Mouse (Mus musculus): ENCODE results near the gene Spcs3. TPM values are rescaled to one million over a fixed set of nuclear protein-coding genes. Genes with fewer than 3 reads are reported as not detected.

The Spcs3 gene
- 25.6 and 28.4 TPM in 2 replicates for polyA plus RNA-seq (2012; rRNA removed)

DNA sequence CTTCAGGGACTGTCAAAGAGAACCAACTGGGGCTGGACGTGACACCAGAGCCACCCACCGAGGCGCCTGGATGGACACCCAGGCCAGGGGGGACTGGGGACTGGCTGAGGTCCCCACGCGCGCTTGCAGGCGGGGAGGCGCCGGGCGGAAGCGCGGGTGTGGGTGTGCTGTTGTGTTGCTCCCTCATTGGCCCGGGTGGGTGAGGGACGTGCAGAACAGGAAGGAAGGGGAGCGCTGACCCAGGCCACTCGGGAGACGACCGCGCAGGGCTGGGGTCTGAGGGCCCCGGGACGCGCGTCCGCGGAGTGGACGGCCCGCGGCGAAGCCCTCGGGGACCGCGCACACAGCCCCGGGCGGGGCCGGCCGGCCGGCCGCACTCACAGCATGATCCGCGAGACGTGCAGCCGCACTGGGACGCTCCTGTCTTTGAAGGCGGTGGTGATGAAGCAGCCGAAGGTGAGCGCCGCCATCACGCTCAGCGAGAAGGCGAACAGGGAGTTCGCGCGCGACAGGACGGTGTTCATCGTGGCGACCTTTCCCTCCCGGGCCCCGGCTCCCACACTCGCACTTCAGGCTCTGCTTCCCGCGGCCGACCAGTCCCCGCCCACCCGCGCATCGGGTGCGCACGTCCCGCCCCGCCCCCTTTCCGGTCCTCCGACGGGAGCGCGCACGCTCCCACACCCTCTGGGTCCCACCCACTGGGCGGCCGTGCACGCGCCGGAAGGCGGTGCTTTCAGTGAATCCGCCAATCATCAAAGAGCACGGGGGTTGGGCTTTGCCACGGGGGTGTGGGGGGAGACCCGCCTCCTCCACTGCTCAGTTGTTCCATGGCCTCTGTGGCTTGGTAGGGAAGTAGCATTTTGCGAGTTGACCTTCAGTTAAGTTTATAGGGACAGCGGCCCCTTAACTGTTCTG lies at the start of gene Spcs3, which contains the start of gene Asb5:
TSS of gene Spcs3 (minus strand) at position 617 of the 915 bp plus-strand sequence.
TSS of gene Asb5 (plus strand) at position 199 of the 915 bp plus-strand sequence.

Other genes starting within 250 kb of the Spcs3 start
- 1.8 and 2.3 TPM in 2 replicates for gene Asb5, start 418 bp downstream of the Spcs3 start, polyA plus RNA-seq (2012; rRNA removed)
- 0.06 and 0.11 TPM in 2 replicates for gene Spata4, start 70.8 kb upstream of the Spcs3 start, polyA plus RNA-seq (2012; rRNA removed)